Mouse (Mus musculus): Measurements from ENCODE around the gene Dennd1a. TPM values are rescaled to one million over a fixed set of nuclear protein-coding genes. Genes with fewer than 3 reads are reported as not detected.

Dennd1a gene
- polyA plus RNA-seq, 1 experiment from 2014 or later: 10.3 TPM

- WGBS: 43% methylated on average over 5 of the region's 5 CpGs
- H3K9ac ChIP-seq (ENCODE audit: low read depth, low read length): no peak overlapping the region
- H3K36me3 ChIP-seq (ENCODE audit: control insufficient read depth, insufficient read depth): no peaks in the 10 kb centered on the region
- no peak overlapping the region for H3K4me3 ChIP-seq (ENCODE audit: low read depth, low read length)
- H3K9me3 ChIP-seq (ENCODE audit: control insufficient read depth): no peaks in the 10 kb centered on the region
- peak; percentile 77 for ATAC-seq
- TF ChIP-seq CTCF (IDR thresholded peaks at IDR 0.05; ENCODE audit: low read depth): no peak
- peaks cover 7% of the 10 kb centered on the region; the same call in 1 of the 2 replicates for H3K4me1 ChIP-seq (replicated peaks; ENCODE audit: control insufficient read depth, insufficient read depth, low read length)
- no peaks in the 10 kb centered on the region for H3K27me3 ChIP-seq (replicated peaks; ENCODE audit: control insufficient read depth, insufficient read depth, low read length)
- no peak overlapping the region for H3K4me2 ChIP-seq (replicated peaks; ENCODE audit: low read depth)
- H3K27ac ChIP-seq (ENCODE audit: low read depth, low read length): no peak overlapping the region
Measured at GRCm38 (mm10) chr2:37881262-37881913, 405.8 kb downstream of the Dennd1a start.

GRCm38 (mm10) chr2:37879697-37880096, 407.5 kb downstream of the Dennd1a start:
- H3K27ac ChIP-seq (ENCODE audit: low read depth, low read length): no peak overlapping the region
- no peak overlapping the region for H3K4me2 ChIP-seq (replicated peaks; ENCODE audit: low read depth)
- H3K4me3 ChIP-seq (ENCODE audit: low read depth, low read length): no peak overlapping the region
- WGBS: 33% methylated on average over 4 of the region's 4 CpGs
- H3K4me1 ChIP-seq (replicated peaks; ENCODE audit: control insufficient read depth, insufficient read depth, low read length): peaks cover 7% of the 10 kb centered on the region; the same call in 1 of the 2 replicates
- H3K9ac ChIP-seq (ENCODE audit: low read depth, low read length): no peak overlapping the region
- H3K36me3 ChIP-seq (ENCODE audit: control insufficient read depth, insufficient read depth): no peaks in the 10 kb centered on the region
- TF ChIP-seq CTCF (IDR thresholded peaks at IDR 0.05; ENCODE audit: low read depth): no peak
- no peaks in the 10 kb centered on the region for H3K9me3 ChIP-seq (ENCODE audit: control insufficient read depth)
- no peaks in the 10 kb centered on the region for H3K27me3 ChIP-seq (replicated peaks; ENCODE audit: control insufficient read depth, insufficient read depth, low read length)
- ATAC-seq: 0 out of 2 replicates have a peak, but pooled peaks have one; percentile 53

- no peak overlapping the region for H3K9ac ChIP-seq (ENCODE audit: low read depth, low read length)
- no peak overlapping the region for H3K27ac ChIP-seq (ENCODE audit: low read depth, low read length)
- 72% methylated on average over 4 of the region's 4 CpGs for WGBS
- no peaks in the 10 kb centered on the region for H3K36me3 ChIP-seq (ENCODE audit: control insufficient read depth, insufficient read depth)
- no peaks in the 10 kb centered on the region for H3K9me3 ChIP-seq (ENCODE audit: control insufficient read depth)
- no peaks in the 10 kb centered on the region for H3K4me1 ChIP-seq (replicated peaks; ENCODE audit: control insufficient read depth, insufficient read depth, low read length)
- H3K4me2 ChIP-seq (replicated peaks; ENCODE audit: low read depth): no peak overlapping the region
- no peak overlapping the region for H3K4me3 ChIP-seq (ENCODE audit: low read depth, low read length)
- no peaks in the 10 kb centered on the region for H3K27me3 ChIP-seq (replicated peaks; ENCODE audit: control insufficient read depth, insufficient read depth, low read length)
- no peak for ATAC-seq
- TF ChIP-seq CTCF (IDR thresholded peaks at IDR 0.05; ENCODE audit: low read depth): no peak
Measured at GRCm38 (mm10) chr2:37872791-37873190, 414.4 kb downstream of the Dennd1a start.

- 53% methylated on average over 6 of the region's 6 CpGs for WGBS
Measured at GRCm38 (mm10) chr2:37869628-37870027, 417.6 kb downstream of the Dennd1a start.

GRCm38 (mm10) chr2:37867387-37867786, 419.8 kb downstream of the Dennd1a start:
- no peak overlapping the region for H3K9ac ChIP-seq (ENCODE audit: low read depth, low read length)
- no peaks in the 10 kb centered on the region for H3K4me1 ChIP-seq (replicated peaks; ENCODE audit: control insufficient read depth, insufficient read depth, low read length)
- WGBS: 67% methylated on average over 5 of the region's 5 CpGs
- no peaks in the 10 kb centered on the region for H3K27me3 ChIP-seq (replicated peaks; ENCODE audit: control insufficient read depth, insufficient read depth, low read length)
- no peak overlapping the region for H3K4me2 ChIP-seq (replicated peaks; ENCODE audit: low read depth)
- no peaks in the 10 kb centered on the region for H3K9me3 ChIP-seq (ENCODE audit: control insufficient read depth)
- no peak overlapping the region for H3K4me3 ChIP-seq (ENCODE audit: low read depth, low read length)
- TF ChIP-seq CTCF (IDR thresholded peaks at IDR 0.05; ENCODE audit: low read depth): no peak
- H3K36me3 ChIP-seq (ENCODE audit: control insufficient read depth, insufficient read depth): no peaks in the 10 kb centered on the region; the same call in 1 of the 2 replicates
- no peak for ATAC-seq
- H3K27ac ChIP-seq (ENCODE audit: low read depth, low read length): no peak overlapping the region

More at GRCm38 (mm10) chr2:37869628-37870027, 417.6 kb downstream of the Dennd1a start:
- no peak overlapping the region for H3K9ac ChIP-seq (ENCODE audit: low read depth, low read length)
- H3K27ac ChIP-seq (ENCODE audit: low read depth, low read length): no peak overlapping the region
- TF ChIP-seq CTCF (IDR thresholded peaks at IDR 0.05; ENCODE audit: low read depth): no peak
- no peaks in the 10 kb centered on the region; the same call in 1 of the 2 replicates for H3K36me3 ChIP-seq (ENCODE audit: control insufficient read depth, insufficient read depth)
- no peak overlapping the region for H3K4me2 ChIP-seq (replicated peaks; ENCODE audit: low read depth)
- no peak overlapping the region for H3K4me3 ChIP-seq (ENCODE audit: low read depth, low read length)
- no peaks in the 10 kb centered on the region for H3K9me3 ChIP-seq (ENCODE audit: control insufficient read depth)
- no peaks in the 10 kb centered on the region for H3K27me3 ChIP-seq (replicated peaks; ENCODE audit: control insufficient read depth, insufficient read depth, low read length)
- ATAC-seq: no peak
- no peaks in the 10 kb centered on the region for H3K4me1 ChIP-seq (replicated peaks; ENCODE audit: control insufficient read depth, insufficient read depth, low read length)

- H3K9me3 ChIP-seq (ENCODE audit: control insufficient read depth): no peaks in the 10 kb centered on the region
- H3K9ac ChIP-seq (ENCODE audit: low read depth, low read length): no peak overlapping the region
- peaks cover 12% of the 10 kb centered on the region; the same call in 1 of the 2 replicates for H3K36me3 ChIP-seq (ENCODE audit: control insufficient read depth, insufficient read depth)
- no peak overlapping the region for H3K4me2 ChIP-seq (replicated peaks; ENCODE audit: low read depth)
- WGBS: 50% methylated on average over 1 of the region's 1 CpGs
- no peaks in the 10 kb centered on the region for H3K27me3 ChIP-seq (replicated peaks; ENCODE audit: control insufficient read depth, insufficient read depth, low read length)
- H3K4me3 ChIP-seq (ENCODE audit: low read depth, low read length): no peak overlapping the region
- no peak for ATAC-seq
- H3K27ac ChIP-seq (ENCODE audit: low read depth, low read length): no peak overlapping the region
- no peaks in the 10 kb centered on the region for H3K4me1 ChIP-seq (replicated peaks; ENCODE audit: control insufficient read depth, insufficient read depth, low read length)
- TF ChIP-seq CTCF (IDR thresholded peaks at IDR 0.05; ENCODE audit: low read depth): no peak
Measured at GRCm38 (mm10) chr2:37857472-37857871, 429.7 kb downstream of the Dennd1a start.
